Mouse (Mus musculus) kidney, embryonic 15.5 days (tissue): Measurements from ENCODE around the gene Hspbp1. TPM values are rescaled to one million over a fixed set of nuclear protein-coding genes. Genes with fewer than 3 reads are reported as not detected.

Experiments used
- ATAC-seq: fragments of 200-750 bp; cut with Nextera tagmentation; replicated peaks from 2 replicates; pipeline ENCODE4 v1.8.0; 2017; ENCODE audit warnings: moderate TSS enrichment; ENCODE audit not compliant: low FRiP score
- H3K27ac ChIP-seq: fragments of 300-500 bp; sonication (generic); 2 replicates; pipeline ENCODE4 v1.5.1; 2015; ENCODE audit warnings: mild to moderate bottlenecking, inconsistent platforms
- H3K27me3 ChIP-seq: fragments of 300-500 bp; sonication (generic); 2 replicates; pipeline ENCODE4 v1.6.1; 2015; ENCODE audit warnings: inconsistent platforms
- H3K36me3 ChIP-seq: fragments of 300-500 bp; sonication (generic); 2 replicates; pipeline ENCODE4 v1.6.1; 2015; ENCODE audit warnings: inconsistent platforms
- H3K4me1 ChIP-seq: fragments of 300-500 bp; sonication (generic); 2 replicates; pipeline ENCODE4 v1.6.1; 2015; ENCODE audit warnings: inconsistent platforms
- H3K4me2 ChIP-seq: fragments of 300-500 bp; sonication (generic); 2 replicates; pipeline ENCODE4 v1.6.1; 2015; ENCODE audit warnings: moderate library complexity, mild to moderate bottlenecking, inconsistent platforms
- H3K4me3 ChIP-seq: fragments of 300-500 bp; sonication (generic); replicated peaks from 2 replicates; pipeline ENCODE4 v1.5.1; 2015; ENCODE audit warnings: mild to moderate bottlenecking, inconsistent platforms
- H3K9ac ChIP-seq: fragments of 300-500 bp; sonication (generic); 2 replicates; pipeline ENCODE4 v1.6.1; 2015; ENCODE audit warnings: mild to moderate bottlenecking, inconsistent platforms
- H3K9me3 ChIP-seq: fragments of 300-500 bp; sonication (generic); replicated peaks from 2 replicates; pipeline ENCODE4 v1.6.1; 2016; ENCODE audit warnings: inconsistent platforms
- WGBS: fragments of 180-500 bp; shearing (Covaris S2); methylation state at CpG from one replicate; pipeline ENCODE4 v1.1.7; 2015; ENCODE audit warnings: mixed read lengths; 5-methylcytosine and 5-hydroxymethylcytosine counted together
- polyA plus RNA-seq: library from polyadenylated mRNA; unstranded; fragments of >200 nt; fragmentation: Nextera tagmentation; extraction: Ambion mirVana; gene quantifications from 2 replicates; pipeline ENCODE4 v1.2.1, GENCODE M21; 2015

Hspbp1 gene
- polyA plus RNA-seq = 112 and 119 TPM in 2 replicates

GRCm38 (mm10) chr7:4684632-4685417 is at the start of gene Hspbp1:
Gene Hspbp1, minus strand, starts transcription at chr7:4685068.
- Histone ChIP-seq H3K36me3 (peaks cover 28% of the 10 kb centered on the region), H3K4me3 (peak within 1 kb of the TSS; percentile 89), H3K4me1 (peaks cover 12% of the 10 kb centered on the region), H3K4me2 (peak within 1 kb of the TSS; percentile 94), H3K9ac (peak within 1 kb of the TSS; percentile 59), H3K27ac (peak within 1 kb of the TSS; percentile 81), H3K27me3 (no peaks in the 10 kb centered on the region), H3K9me3 (no peaks in the 10 kb centered on the region)
- WGBS = under 1% methylated on average over 32 of the region's 32 CpGs
- ATAC-seq = peak; percentile 98

DNA sequence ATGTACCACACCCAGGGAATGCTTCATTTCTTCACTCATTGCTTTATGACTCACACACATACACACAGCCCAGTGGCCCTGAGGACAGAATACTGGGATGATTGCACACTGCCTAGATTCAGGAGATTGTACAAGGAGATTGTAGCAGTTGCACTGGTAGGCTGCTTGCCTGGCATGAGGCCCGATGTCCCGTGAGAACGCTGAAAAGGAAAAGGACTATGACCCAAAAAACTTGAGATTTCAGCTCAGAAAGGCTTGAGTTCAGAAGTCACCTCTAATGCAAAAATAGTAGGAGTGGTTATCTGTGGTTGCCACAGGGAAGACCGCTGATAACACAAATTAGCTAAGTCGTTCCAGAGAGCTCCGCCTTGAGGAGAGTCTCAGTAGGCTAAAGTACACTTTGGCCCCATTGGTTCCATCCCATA is 48.1 kb upstream of the Hspbp1 start:
- 0 out of 2 replicates have a peak, but pooled peaks have one; percentile 36 for ATAC-seq
- H3K9ac ChIP-seq = no peak overlapping the region
- 49% methylated on average over 6 of the region's 6 CpGs for WGBS
- H3K9me3 ChIP-seq = no peaks in the 10 kb centered on the region
- H3K4me3 ChIP-seq = no peak overlapping the region
- H3K27me3 ChIP-seq = no peaks in the 10 kb centered on the region
- no peak overlapping the region for H3K4me2 ChIP-seq
- no peaks in the 10 kb centered on the region for H3K4me1 ChIP-seq
- no peak overlapping the region for H3K27ac ChIP-seq
- H3K36me3 ChIP-seq = no peaks in the 10 kb centered on the region

GRCm38 (mm10) chr7:4731090-4731489 is 46.2 kb upstream of the Hspbp1 start:
- Histone ChIP-seq H3K4me3 (no peak overlapping the region), H3K36me3 (no peaks in the 10 kb centered on the region), H3K4me1 (no peaks in the 10 kb centered on the region), H3K9ac (no peak overlapping the region), H3K9me3 (no peaks in the 10 kb centered on the region), H3K27ac (no peak overlapping the region), H3K4me2 (no peak overlapping the region), H3K27me3 (no peaks in the 10 kb centered on the region)
- ATAC-seq = no peak
- WGBS = 88% methylated on average over 5 of the region's 5 CpGs

- no peaks in the 10 kb centered on the region for H3K36me3 ChIP-seq
- no peaks in the 10 kb centered on the region for H3K27me3 ChIP-seq
- H3K4me2 ChIP-seq = no peak within 1 kb of the TSS
- no peaks in the 10 kb centered on the region for H3K4me1 ChIP-seq
- no peak within 1 kb of the TSS for H3K4me3 ChIP-seq
- WGBS = 81% methylated on average over 7 of the region's 7 CpGs
- H3K9ac ChIP-seq = no peak within 1 kb of the TSS
- no peak within 1 kb of the TSS for H3K27ac ChIP-seq
- no peak for ATAC-seq
- H3K9me3 ChIP-seq = no peaks in the 10 kb centered on the region
Observed at GRCm38 (mm10) chr7:4725169-4725568, 40.3 kb upstream of the Hspbp1 start, which contains the start of gene Tmem150b. Gene Tmem150b, minus strand, starts transcription at chr7:4725249.

DNA sequence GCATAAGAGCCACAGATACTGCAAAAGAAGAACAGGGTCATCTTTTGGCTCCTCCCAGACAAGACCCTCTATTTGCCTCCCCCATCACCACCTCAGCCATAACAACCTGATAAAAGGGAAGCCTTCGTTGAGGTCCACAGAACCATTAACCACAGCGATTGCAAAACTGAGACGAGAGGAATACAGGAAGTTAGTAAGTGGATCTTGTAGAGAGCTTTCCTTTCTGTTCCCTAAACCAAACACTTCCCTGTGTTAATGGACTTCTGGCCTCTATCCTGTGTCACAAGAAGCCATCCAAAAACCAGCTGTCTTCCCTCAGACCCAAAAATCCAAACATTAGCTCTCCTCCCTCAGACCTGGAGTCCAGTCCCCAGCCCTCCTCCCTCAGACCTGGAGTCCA is 39.5 kb upstream of the Hspbp1 start:
- Histone ChIP-seq H3K9me3 (no peaks in the 10 kb centered on the region), H3K4me2 (no peak overlapping the region), H3K36me3 (no peaks in the 10 kb centered on the region), H3K4me3 (no peak overlapping the region), H3K9ac (no peak overlapping the region), H3K4me1 (no peaks in the 10 kb centered on the region), H3K27me3 (no peaks in the 10 kb centered on the region), H3K27ac (no peak overlapping the region)
- 30% methylated on average over 3 of the region's 3 CpGs for WGBS
- no peak for ATAC-seq

DNA sequence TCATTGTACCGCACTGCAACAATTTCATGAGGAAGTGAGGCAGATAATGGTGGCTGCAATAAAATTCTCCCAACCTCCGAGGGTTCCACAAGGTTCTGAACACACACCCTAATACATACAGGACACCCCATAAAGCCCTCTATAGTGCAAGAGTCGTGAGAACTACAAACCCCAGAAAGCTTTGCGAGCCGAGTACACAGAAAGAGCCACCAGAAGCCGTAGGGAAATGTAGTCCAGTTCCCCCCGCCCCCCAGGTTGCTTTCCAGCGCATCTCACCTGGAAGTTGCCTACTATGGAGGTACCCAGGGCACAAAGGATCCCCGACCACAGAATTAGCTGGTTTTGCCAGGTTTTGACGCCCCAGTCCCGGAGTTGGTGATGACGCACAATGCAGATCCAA is 38.6 kb upstream of the Hspbp1 start:
- WGBS = 35% methylated on average over 12 of the region's 12 CpGs
- Histone ChIP-seq H3K4me3 (peak overlapping the region; percentile 33), H3K36me3 (no peaks in the 10 kb centered on the region), H3K9ac (no peak overlapping the region), H3K9me3 (no peaks in the 10 kb centered on the region), H3K4me1 (no peaks in the 10 kb centered on the region), H3K4me2 (peak overlapping the region; percentile 59), H3K27ac (no peak overlapping the region), H3K27me3 (no peaks in the 10 kb centered on the region)
- ATAC-seq = peak; percentile 63

GRCm38 (mm10) chr7:4719276-4719675 is 34.4 kb upstream of the Hspbp1 start:
- H3K27ac ChIP-seq = no peak overlapping the region
- no peak for ATAC-seq
- 0 out of 2 replicates have a peak, but pooled peaks cover 2% of the 10 kb centered on the region for H3K4me1 ChIP-seq
- no peak overlapping the region for H3K4me2 ChIP-seq
- no peaks in the 10 kb centered on the region for H3K27me3 ChIP-seq
- H3K9me3 ChIP-seq = no peaks in the 10 kb centered on the region
- H3K36me3 ChIP-seq = peaks cover 24% of the 10 kb centered on the region
- no peak overlapping the region for H3K9ac ChIP-seq
- 89% methylated on average over 3 of the region's 3 CpGs for WGBS
- H3K4me3 ChIP-seq = no peak overlapping the region

DNA sequence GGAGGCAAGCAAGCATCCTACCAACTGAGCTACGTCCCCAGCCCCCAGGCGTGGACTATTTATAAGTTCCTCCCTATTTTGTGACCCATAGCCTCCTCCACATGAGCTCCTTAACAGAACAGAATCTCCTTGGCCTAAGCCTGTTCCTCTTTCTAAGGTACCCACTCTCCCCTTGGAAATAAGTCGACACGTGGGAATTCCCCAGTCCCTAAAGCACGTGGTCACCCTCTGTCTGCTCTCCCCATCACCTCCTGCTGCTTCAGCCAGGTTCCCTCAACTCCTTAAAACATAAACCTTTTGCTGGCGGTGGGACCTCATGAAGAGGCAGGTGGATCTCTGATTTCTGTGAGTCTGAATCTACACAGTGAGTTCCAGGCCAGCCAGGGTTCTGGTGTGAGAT is 32.1 kb upstream of the Hspbp1 start:
- no peak overlapping the region for H3K27ac ChIP-seq
- 0 out of 2 replicates have a peak, but pooled peaks cover 2% of the 10 kb centered on the region for H3K4me1 ChIP-seq
- H3K9ac ChIP-seq = no peak overlapping the region
- H3K4me2 ChIP-seq = no peak overlapping the region
- peaks cover 47% of the 10 kb centered on the region for H3K36me3 ChIP-seq
- no peaks in the 10 kb centered on the region for H3K9me3 ChIP-seq
- ATAC-seq = no peak
- no peak overlapping the region for H3K4me3 ChIP-seq
- WGBS = 57% methylated on average over 6 of the region's 6 CpGs
- H3K27me3 ChIP-seq = no peaks in the 10 kb centered on the region

- H3K9ac ChIP-seq = no peak overlapping the region
- ATAC-seq = no peak
- no peaks in the 10 kb centered on the region for H3K27me3 ChIP-seq
- H3K4me3 ChIP-seq = no peak overlapping the region
- no peaks in the 10 kb centered on the region for H3K9me3 ChIP-seq
- peaks cover 89% of the 10 kb centered on the region for H3K36me3 ChIP-seq
- H3K4me1 ChIP-seq = 0 out of 2 replicates have a peak, but pooled peaks cover 2% of the 10 kb centered on the region
- H3K27ac ChIP-seq = no peak overlapping the region
- 89% methylated on average over 3 of the region's 3 CpGs for WGBS
- H3K4me2 ChIP-seq = no peak overlapping the region
Observed at GRCm38 (mm10) chr7:4712594-4712993, 27.7 kb upstream of the Hspbp1 start.

DNA sequence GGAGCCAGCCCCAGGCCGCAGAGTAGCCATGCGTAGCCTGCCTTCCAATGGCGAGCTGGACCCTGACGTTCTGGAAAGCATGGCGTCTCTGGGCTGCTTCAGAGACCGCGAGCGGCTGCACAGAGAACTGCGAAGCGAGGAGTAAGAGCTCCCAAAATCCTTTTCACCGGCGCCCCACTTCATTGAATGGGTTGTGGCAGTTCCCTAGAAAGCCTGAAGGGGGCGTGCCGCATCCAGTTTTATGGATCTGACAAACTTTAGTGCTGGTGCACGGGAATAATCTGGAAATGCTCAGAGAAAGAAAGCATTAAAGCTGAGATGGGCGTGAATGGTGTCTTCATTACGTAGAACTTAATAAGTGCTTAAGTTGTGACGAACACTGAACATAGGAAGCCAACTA is 20.2 kb upstream of the Hspbp1 start:
- Histone ChIP-seq H3K27ac (no peak overlapping the region), H3K9ac (no peak overlapping the region), H3K9me3 (no peaks in the 10 kb centered on the region), H3K4me3 (no peak overlapping the region), H3K27me3 (no peaks in the 10 kb centered on the region), H3K36me3 (peaks cover 78% of the 10 kb centered on the region), H3K4me2 (no peak overlapping the region), H3K4me1 (no peaks in the 10 kb centered on the region)
- 43% methylated on average over 18 of the region's 18 CpGs for WGBS
- ATAC-seq = no peak

- Histone ChIP-seq H3K4me2 (no peak overlapping the region), H3K4me1 (no peaks in the 10 kb centered on the region), H3K4me3 (no peak overlapping the region), H3K9me3 (no peaks in the 10 kb centered on the region), H3K27me3 (no peaks in the 10 kb centered on the region), H3K27ac (no peak overlapping the region), H3K36me3 (peaks cover 78% of the 10 kb centered on the region), H3K9ac (no peak overlapping the region)
- WGBS = 92% methylated on average over 7 of the region's 7 CpGs
- ATAC-seq = no peak
Observed at GRCm38 (mm10) chr7:4703195-4703594, 18.3 kb upstream of the Hspbp1 start.

- 45% methylated on average over 8 of the region's 8 CpGs for WGBS
- peaks cover 77% of the 10 kb centered on the region for H3K36me3 ChIP-seq
Observed at GRCm38 (mm10) chr7:4702334-4702733, 17.5 kb upstream of the Hspbp1 start.

More at GRCm38 (mm10) chr7:4702334-4702733, 17.5 kb upstream of the Hspbp1 start:
- Histone ChIP-seq H3K4me1 (no peaks in the 10 kb centered on the region), H3K4me3 (no peak overlapping the region), H3K9ac (no peak overlapping the region), H3K27me3 (no peaks in the 10 kb centered on the region), H3K27ac (no peak overlapping the region), H3K9me3 (no peaks in the 10 kb centered on the region), H3K4me2 (no peak overlapping the region)
- peak; percentile 59; the same call in 1 of the 2 replicates for ATAC-seq
